Mouse (Mus musculus): ENCODE measurements around the gene Btbd35f26. TPM values are rescaled to one million over a fixed set of nuclear protein-coding genes. Genes with fewer than 3 reads are reported as not detected.
"Not testable (repeated sequence)": the region's sequence is repeated elsewhere in the genome, so short reads cannot be mapped to it uniquely, and the experiment has no call there.

The Btbd35f26 gene
- polyA plus RNA-seq (2014; fragmentation: Nextera tagmentation; extraction: Ambion mirVana), result not detected in 2 replicates

- not testable (repeated sequence) for H3K4me2 ChIP-seq (ENCODE audit: low read length); H3K4me3 ChIP-seq (ENCODE audit: low read depth, low read length); H3K27me3 ChIP-seq (replicated peaks; ENCODE audit: control insufficient read depth, insufficient read depth, low read length); H3K9me3 ChIP-seq (ENCODE audit: control insufficient read depth, low read length); H3K9ac ChIP-seq (ENCODE audit: low read length); H3K36me3 ChIP-seq (ENCODE audit: control insufficient read depth, insufficient read depth, low read length); H3K4me1 ChIP-seq (replicated peaks; ENCODE audit: control insufficient read depth, insufficient read depth, low read length); DNase-seq (ENCODE audit: low spot score); H3K27ac ChIP-seq (ENCODE audit: low read depth); ATAC-seq (replicated peaks; ENCODE audit: low FRiP score, low TSS enrichment, low read depth)
- no CpG with 5 or more reads among the region's 4 CpGs for WGBS
These were observed at the start of gene Btbd35f26 for GRCm38 (mm10) chrX:31336154-31336553. Gene Btbd35f26, plus strand, starts transcription at chrX:31336454.

DNA sequence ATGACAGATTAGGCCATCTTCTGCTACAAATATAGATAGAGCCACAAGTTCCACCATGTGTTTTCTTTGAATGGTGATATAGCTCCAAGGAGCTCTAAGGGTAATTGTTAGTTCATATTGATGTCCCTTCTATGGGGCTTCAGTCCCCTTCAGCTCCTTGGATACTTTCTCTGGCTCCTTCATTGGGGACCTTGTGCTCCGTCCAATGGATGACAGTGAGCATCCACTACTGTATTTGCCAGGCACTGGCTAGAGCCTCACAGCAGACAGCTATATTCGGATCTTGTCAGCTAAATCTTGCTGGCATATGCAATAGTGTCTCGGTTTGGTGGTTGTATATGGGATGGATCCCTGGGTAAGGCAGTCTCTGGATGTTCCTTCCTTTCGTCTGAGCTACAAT lies 5.7 kb downstream of the Btbd35f26 start:
- H3K4me3 ChIP-seq (ENCODE audit: low read depth, low read length); DNase-seq (ENCODE audit: low spot score): not testable (repeated sequence)
- WGBS, result 76% methylated on average over 2 of the region's 4 CpGs

DNA sequence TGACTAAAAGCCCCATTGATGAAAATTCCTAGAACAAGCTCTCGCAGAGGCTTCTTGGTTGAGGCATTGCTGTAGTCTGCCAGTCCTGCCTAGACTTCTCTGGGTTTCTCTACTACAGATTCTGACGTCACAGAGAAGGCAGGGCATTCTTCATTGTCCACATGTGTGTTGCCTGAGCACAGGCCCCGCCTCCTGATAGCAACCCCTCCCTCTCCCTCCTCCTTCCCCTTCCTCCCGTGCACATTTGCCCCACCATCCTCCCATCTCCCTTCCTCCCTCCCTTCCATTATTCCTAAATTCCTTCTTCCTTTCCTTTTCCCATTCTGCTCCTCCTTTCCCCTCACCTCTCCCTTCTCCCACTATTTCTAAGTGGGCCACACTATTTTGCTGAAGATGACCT lies 47.6 kb downstream of the Btbd35f26 start, which contains the start of gene Btbd35f19:
Gene Btbd35f19 (minus strand): TSS at position 101 of the 400 bp plus-strand sequence.
- H3K4me3 ChIP-seq (ENCODE audit: low read depth, low read length); H3K27ac ChIP-seq (ENCODE audit: low read depth); H3K27me3 ChIP-seq (replicated peaks; ENCODE audit: control insufficient read depth, insufficient read depth, low read length); H3K4me2 ChIP-seq (ENCODE audit: low read length); H3K9me3 ChIP-seq (ENCODE audit: control insufficient read depth, low read length); H3K4me1 ChIP-seq (replicated peaks; ENCODE audit: control insufficient read depth, insufficient read depth, low read length); ATAC-seq (replicated peaks; ENCODE audit: low FRiP score, low TSS enrichment, low read depth); H3K9ac ChIP-seq (ENCODE audit: low read length); H3K36me3 ChIP-seq (ENCODE audit: control insufficient read depth, insufficient read depth, low read length); DNase-seq (ENCODE audit: low spot score): not testable (repeated sequence)
- WGBS, result no CpG with 5 or more reads among the region's 4 CpGs

More for the DNA sequence above, 5.7 kb downstream of the Btbd35f26 start:
- not testable (repeated sequence) for H3K4me2 ChIP-seq (ENCODE audit: low read length); ATAC-seq (replicated peaks; ENCODE audit: low FRiP score, low TSS enrichment, low read depth); H3K9me3 ChIP-seq (ENCODE audit: control insufficient read depth, low read length); H3K4me1 ChIP-seq (replicated peaks; ENCODE audit: control insufficient read depth, insufficient read depth, low read length); H3K27ac ChIP-seq (ENCODE audit: low read depth); H3K27me3 ChIP-seq (replicated peaks; ENCODE audit: control insufficient read depth, insufficient read depth, low read length); H3K36me3 ChIP-seq (ENCODE audit: control insufficient read depth, insufficient read depth, low read length); H3K9ac ChIP-seq (ENCODE audit: low read length)

Other genes starting within 250 kb of the Btbd35f26 start
- not detected in 2 replicates for gene Btbd35f29, start 218.8 kb upstream of the Btbd35f26 start, polyA plus RNA-seq (2014; fragmentation: Nextera tagmentation; extraction: Ambion mirVana)
- gene Spin2f, start 82.6 kb upstream of the Btbd35f26 start, polyA plus RNA-seq (2014; fragmentation: Nextera tagmentation; extraction: Ambion mirVana), result not detected in 2 replicates
- gene Btbd35f19, start 47.5 kb downstream of the Btbd35f26 start, polyA plus RNA-seq (2014; fragmentation: Nextera tagmentation; extraction: Ambion mirVana), result not detected in 2 replicates
- not detected in 2 replicates for gene Gm21883, start 237.8 kb downstream of the Btbd35f26 start, polyA plus RNA-seq (2014; fragmentation: Nextera tagmentation; extraction: Ambion mirVana)

All from intestine, embryonic 14.5 days (tissue).